Mouse (Mus musculus) embryonic facial prominence, embryonic 10.5 days (tissue): ENCODE data around the gene Sec61a2. TPM values are rescaled to one million over a fixed set of nuclear protein-coding genes. Genes with fewer than 3 reads are reported as not detected.

ENCODE experiments used
- DNase-seq: peaks from one replicate; pipeline ENCODE4 v3.0.0-alpha.2; 2017; ENCODE audit warnings: low spot score
- H3K27ac ChIP-seq: fragments of 300-500 bp; sonication (generic); replicated peaks from 2 replicates; pipeline ENCODE4 v1.5.1; 2016; ENCODE audit warnings: mild to moderate bottlenecking
- H3K27me3 ChIP-seq: fragments of 300-500 bp; sonication (generic); replicated peaks from 2 replicates; pipeline ENCODE4 v1.6.1; 2016; ENCODE audit warnings: low read depth, mild to moderate bottlenecking; ENCODE audit not compliant: poor library complexity, severe bottlenecking
- H3K36me3 ChIP-seq: fragments of 300-500 bp; sonication (generic); replicated peaks from 2 replicates; pipeline ENCODE4 v1.6.1; 2016; ENCODE audit warnings: mild to moderate bottlenecking, moderate library complexity
- H3K4me1 ChIP-seq: fragments of 300-500 bp; sonication (generic); 2 replicates; pipeline ENCODE4 v1.6.1; 2016
- H3K4me3 ChIP-seq: fragments of 300-500 bp; sonication (generic); 2 replicates; pipeline ENCODE4 v1.5.1; 2016; ENCODE audit warnings: mild to moderate bottlenecking, moderate library complexity
- H3K9me3 ChIP-seq: fragments of 300-500 bp; sonication (generic); 2 replicates; pipeline ENCODE4 v1.6.1; 2016; ENCODE audit warnings: mild to moderate bottlenecking
- whole genome bisulfite sequencing: fragments of 180-500 bp; shearing (Covaris S2); methylation state at CpG from one replicate; pipeline ENCODE4 v1.1.7; 2016; 5-methylcytosine and 5-hydroxymethylcytosine counted together
- polyA plus RNA-seq: library from polyadenylated mRNA; unstranded; fragments of >200 nt; fragmentation: Nextera tagmentation; extraction: Ambion mirVana; gene quantifications from 2 replicates; pipeline ENCODE4 v1.2.1, GENCODE M21; 2016

Sec61a2 gene
- 86.0 and 88.9 TPM in 2 replicates for polyA plus RNA-seq

GRCm38 (mm10) chr2:5894843-5895570 is at the start of gene Sec61a2:
Gene Sec61a2 (minus strand): TSS chr2:5895432.
- peak; percentile 99 for DNase-seq
- H3K4me3 ChIP-seq: peak within 1 kb of the TSS; percentile 90
- peaks cover 44% of the 10 kb centered on the region for H3K36me3 ChIP-seq
- H3K9me3 ChIP-seq: no peaks in the 10 kb centered on the region
- under 1% methylated on average over 62 of the region's 62 CpGs for WGBS
- H3K4me1 ChIP-seq: peaks cover 4% of the 10 kb centered on the region
- no peaks in the 10 kb centered on the region for H3K27me3 ChIP-seq
- peak within 1 kb of the TSS; percentile 95 for H3K27ac ChIP-seq

- no peaks in the 10 kb centered on the region for H3K27me3 ChIP-seq
- H3K9me3 ChIP-seq: no peaks in the 10 kb centered on the region
- H3K4me1 ChIP-seq: peaks cover 14% of the 10 kb centered on the region; the same call in 1 of the 2 replicates
- H3K4me3 ChIP-seq: peak overlapping the region; percentile 77
- WGBS: 38% methylated on average over 4 of the region's 4 CpGs
- H3K27ac ChIP-seq: peak overlapping the region; percentile 85; the same call in 1 of the 2 replicates
- no peaks in the 10 kb centered on the region for H3K36me3 ChIP-seq
- DNase-seq: no peak
Measured at GRCm38 (mm10) chr2:5943071-5943470, 47.8 kb upstream of the Sec61a2 start.

- under 1% methylated on average over 36 of the region's 36 CpGs for WGBS
- H3K27me3 ChIP-seq: no peaks in the 10 kb centered on the region
- peak; percentile 87 for DNase-seq
- H3K27ac ChIP-seq: peak within 1 kb of the TSS; percentile 85
- no peaks in the 10 kb centered on the region for H3K9me3 ChIP-seq
- H3K4me3 ChIP-seq: peak within 1 kb of the TSS; percentile 77
- no peaks in the 10 kb centered on the region for H3K36me3 ChIP-seq
- H3K4me1 ChIP-seq: peaks cover 14% of the 10 kb centered on the region; the same call in 1 of the 2 replicates
Measured at GRCm38 (mm10) chr2:5942416-5943032, 47.3 kb upstream of the Sec61a2 start, which contains the start of gene Dhtkd1. Gene Dhtkd1 (minus strand): TSS chr2:5942792.

- H3K27me3 ChIP-seq: no peaks in the 10 kb centered on the region
- no peaks in the 10 kb centered on the region for H3K36me3 ChIP-seq
- peak overlapping the region; percentile 85 for H3K27ac ChIP-seq
- no peaks in the 10 kb centered on the region for H3K9me3 ChIP-seq
- DNase-seq: no peak
- H3K4me3 ChIP-seq: peak overlapping the region; percentile 77
- peaks cover 14% of the 10 kb centered on the region; the same call in 1 of the 2 replicates for H3K4me1 ChIP-seq
- 56% methylated on average over 11 of the region's 11 CpGs for WGBS
Measured at GRCm38 (mm10) chr2:5941861-5942415, 46.7 kb upstream of the Sec61a2 start.

- Histone ChIP-seq H3K27ac (no peak overlapping the region), H3K27me3 (no peaks in the 10 kb centered on the region), H3K36me3 (no peaks in the 10 kb centered on the region), H3K9me3 (no peaks in the 10 kb centered on the region), H3K4me3 (no peak overlapping the region), H3K4me1 (peaks cover 14% of the 10 kb centered on the region; the same call in 1 of the 2 replicates)
- WGBS: 92% methylated on average over 9 of the region's 9 CpGs
- DNase-seq: no peak
Measured at GRCm38 (mm10) chr2:5940936-5941335, 45.7 kb upstream of the Sec61a2 start.

GRCm38 (mm10) chr2:5939911-5940310 is 44.7 kb upstream of the Sec61a2 start:
- Histone ChIP-seq H3K36me3 (no peaks in the 10 kb centered on the region), H3K9me3 (no peaks in the 10 kb centered on the region), H3K4me3 (no peak overlapping the region), H3K27me3 (no peaks in the 10 kb centered on the region), H3K4me1 (peaks cover 14% of the 10 kb centered on the region; the same call in 1 of the 2 replicates), H3K27ac (no peak overlapping the region)
- 94% methylated on average over 14 of the region's 14 CpGs for WGBS
- DNase-seq: no peak

- WGBS: 91% methylated on average over 3 of the region's 3 CpGs
- Histone ChIP-seq H3K27ac (no peak overlapping the region), H3K9me3 (no peaks in the 10 kb centered on the region), H3K4me3 (no peak overlapping the region), H3K36me3 (no peaks in the 10 kb centered on the region), H3K4me1 (peaks cover 14% of the 10 kb centered on the region; the same call in 1 of the 2 replicates), H3K27me3 (no peaks in the 10 kb centered on the region)
- DNase-seq: no peak
Measured at GRCm38 (mm10) chr2:5939319-5939718, 44.1 kb upstream of the Sec61a2 start.

- 93% methylated on average over 4 of the region's 4 CpGs for WGBS
- 0 out of 2 replicates have a peak, but pooled peaks cover 3% of the 10 kb centered on the region for H3K36me3 ChIP-seq
- no peak overlapping the region for H3K27ac ChIP-seq
- H3K9me3 ChIP-seq: no peaks in the 10 kb centered on the region
- no peaks in the 10 kb centered on the region for H3K4me1 ChIP-seq
- DNase-seq: no peak
- H3K4me3 ChIP-seq: no peak overlapping the region
- no peaks in the 10 kb centered on the region for H3K27me3 ChIP-seq
Measured at GRCm38 (mm10) chr2:5936550-5936949, 41.3 kb upstream of the Sec61a2 start.

- Histone ChIP-seq H3K27me3 (no peaks in the 10 kb centered on the region), H3K4me1 (no peaks in the 10 kb centered on the region), H3K36me3 (peaks cover 8% of the 10 kb centered on the region; the same call in 1 of the 2 replicates), H3K4me3 (no peak overlapping the region), H3K9me3 (no peaks in the 10 kb centered on the region), H3K27ac (no peak overlapping the region)
- no peak for DNase-seq
- WGBS: 76% methylated on average over 6 of the region's 6 CpGs
Measured at GRCm38 (mm10) chr2:5936068-5936467, 40.8 kb upstream of the Sec61a2 start.

- H3K27ac ChIP-seq: no peak overlapping the region
- H3K27me3 ChIP-seq: no peaks in the 10 kb centered on the region
- H3K9me3 ChIP-seq: no peaks in the 10 kb centered on the region
- WGBS: 99% methylated on average over 3 of the region's 3 CpGs
- no peaks in the 10 kb centered on the region for H3K4me1 ChIP-seq
- no peak for DNase-seq
- H3K36me3 ChIP-seq: peaks cover 18% of the 10 kb centered on the region
- H3K4me3 ChIP-seq: no peak overlapping the region
Measured at GRCm38 (mm10) chr2:5934936-5935335, 39.7 kb upstream of the Sec61a2 start.

GRCm38 (mm10) chr2:5931938-5932337 is 36.7 kb upstream of the Sec61a2 start:
- no peak for DNase-seq
- 97% methylated on average over 5 of the region's 5 CpGs for WGBS
- Histone ChIP-seq H3K27me3 (no peaks in the 10 kb centered on the region), H3K9me3 (no peaks in the 10 kb centered on the region), H3K4me3 (no peak overlapping the region), H3K36me3 (peaks cover 48% of the 10 kb centered on the region), H3K27ac (no peak overlapping the region), H3K4me1 (no peaks in the 10 kb centered on the region)

- no peak overlapping the region for H3K27ac ChIP-seq
- H3K27me3 ChIP-seq: no peaks in the 10 kb centered on the region
- no peak for DNase-seq
- H3K4me3 ChIP-seq: no peak overlapping the region
- no peaks in the 10 kb centered on the region for H3K9me3 ChIP-seq
- 91% methylated on average over 18 of the region's 18 CpGs for WGBS
- H3K36me3 ChIP-seq: peaks cover 55% of the 10 kb centered on the region
- H3K4me1 ChIP-seq: no peaks in the 10 kb centered on the region
Measured at GRCm38 (mm10) chr2:5930291-5931054, 35.2 kb upstream of the Sec61a2 start.
